Mouse (Mus musculus): ENCODE data around the gene Rfx7.

Rfx7 gene

DNA sequence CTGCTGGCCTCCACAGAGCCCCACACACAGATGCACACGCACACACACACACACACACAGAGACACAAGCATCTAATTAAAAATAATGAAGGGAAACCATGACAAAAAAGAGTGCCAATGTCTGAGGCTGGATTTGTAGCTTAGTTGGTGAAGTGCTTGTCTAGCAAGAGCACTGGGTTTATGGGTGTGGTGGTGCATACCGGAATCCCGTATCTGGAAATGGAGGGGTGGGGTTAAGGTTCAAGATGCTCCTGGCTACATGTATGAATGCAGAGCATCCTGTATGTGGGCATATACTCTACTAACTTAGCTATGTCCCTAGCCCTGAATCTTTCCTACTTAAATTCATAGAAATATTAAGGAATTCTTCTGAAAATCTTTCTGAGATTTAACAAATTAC lies 135.1 kb downstream of the Rfx7 start:
- TF ChIP-seq NANOG (IDR thresholded peaks at IDR 0.05; ENCODE audit: borderline replicate concordance, low read length) = no peak
- TF ChIP-seq POU5F1 (IDR thresholded peaks at IDR 0.05; ENCODE audit: borderline replicate concordance, low read length) = no peak
- no peak for TF ChIP-seq CTCF (conservative IDR thresholded peaks at IDR 0.05; ENCODE audit: low read length)
- H3K36me3 ChIP-seq (ENCODE audit: insufficient read depth, low read length) = peaks cover 77% of the 10 kb centered on the region
- no peaks in the 10 kb centered on the region for H3K27me3 ChIP-seq (ENCODE audit: insufficient read depth, low read length)
- H3K4me3 ChIP-seq (replicated peaks; ENCODE audit: low read length) = peak overlapping the region; percentile 30; the same call in 1 of the 2 replicates
- H3K4me1 ChIP-seq (replicated peaks; ENCODE audit: low read depth, low read length) = peaks cover 71% of the 10 kb centered on the region
- H3K9me3 ChIP-seq (ENCODE audit: low read length) = no peaks in the 10 kb centered on the region

DNA sequence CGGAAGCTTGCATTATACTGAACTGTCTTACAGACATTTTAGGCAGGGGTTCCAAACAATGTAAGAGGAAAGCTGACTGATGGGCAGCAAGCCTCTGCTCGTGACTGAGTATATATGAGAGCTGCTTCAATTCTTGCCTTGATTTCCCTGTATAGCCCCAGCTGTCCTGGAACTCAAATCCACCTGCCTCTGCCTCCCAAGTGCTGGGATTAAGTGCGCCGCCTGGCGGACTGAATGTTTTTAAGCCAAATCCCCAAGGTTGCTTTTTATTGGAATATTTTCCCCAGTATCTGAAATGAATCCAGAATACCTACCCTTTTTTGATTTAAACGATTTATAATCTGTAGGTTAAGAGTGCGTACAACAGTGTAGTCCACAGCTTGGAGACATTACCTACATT lies 137.3 kb downstream of the Rfx7 start:
- H3K4me1 ChIP-seq (replicated peaks; ENCODE audit: low read depth, low read length) = peaks cover 81% of the 10 kb centered on the region
- H3K36me3 ChIP-seq (ENCODE audit: insufficient read depth, low read length) = peaks cover 89% of the 10 kb centered on the region
- TF ChIP-seq CTCF (conservative IDR thresholded peaks at IDR 0.05; ENCODE audit: low read length) (peak; percentile 90), NANOG (IDR thresholded peaks at IDR 0.05; ENCODE audit: borderline replicate concordance, low read length) (no peak)
- no peaks in the 10 kb centered on the region for H3K9me3 ChIP-seq (ENCODE audit: low read length)
- peak overlapping the region; percentile 18; the same call in 1 of the 2 replicates for H3K4me3 ChIP-seq (replicated peaks; ENCODE audit: low read length)
- no peaks in the 10 kb centered on the region for H3K27me3 ChIP-seq (ENCODE audit: insufficient read depth, low read length)

DNA sequence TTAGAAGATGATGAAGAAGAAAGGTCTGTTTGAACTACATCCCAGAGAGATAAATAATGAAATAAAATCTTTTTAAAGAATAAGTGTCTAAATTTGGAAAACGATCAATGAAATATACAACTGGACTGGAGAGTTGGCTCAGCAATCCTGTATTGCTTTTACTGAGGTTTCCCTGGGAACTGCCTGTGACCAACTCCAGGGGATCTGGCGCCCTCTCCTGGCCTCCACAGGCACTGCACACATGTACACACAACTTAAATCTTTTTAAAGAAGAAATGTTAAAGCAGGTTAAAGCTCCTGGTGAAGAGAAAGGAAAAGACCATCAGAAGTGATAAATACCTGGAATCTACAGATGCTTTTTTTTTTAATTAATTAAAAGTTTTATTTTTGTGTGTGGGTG lies 140.3 kb downstream of the Rfx7 start:
- Histone ChIP-seq H3K27me3 (ENCODE audit: insufficient read depth, low read length) (no peaks in the 10 kb centered on the region), H3K36me3 (ENCODE audit: insufficient read depth, low read length) (peaks cover 90% of the 10 kb centered on the region), H3K4me3 (replicated peaks; ENCODE audit: low read length) (no peak overlapping the region), H3K4me1 (replicated peaks; ENCODE audit: low read depth, low read length) (peaks cover 79% of the 10 kb centered on the region), H3K9me3 (ENCODE audit: low read length) (no peaks in the 10 kb centered on the region)
- TF ChIP-seq CTCF (conservative IDR thresholded peaks at IDR 0.05; ENCODE audit: low read length) = peak; percentile 99
- no peak for TF ChIP-seq POU5F1 (IDR thresholded peaks at IDR 0.05; ENCODE audit: borderline replicate concordance, low read length)
- no peak for TF ChIP-seq NANOG (IDR thresholded peaks at IDR 0.05; ENCODE audit: borderline replicate concordance, low read length)

All from E14TG2a.4 (cell line).